Mouse (Mus musculus) cerebellum, adult 8-10 months (tissue): Measurements from ENCODE around the gene Gm26992.

Experiments
- DNase-seq: peaks from one replicate; pipeline ENCODE4 v3.0.0; 2022

Gene Gm26992

DNA sequence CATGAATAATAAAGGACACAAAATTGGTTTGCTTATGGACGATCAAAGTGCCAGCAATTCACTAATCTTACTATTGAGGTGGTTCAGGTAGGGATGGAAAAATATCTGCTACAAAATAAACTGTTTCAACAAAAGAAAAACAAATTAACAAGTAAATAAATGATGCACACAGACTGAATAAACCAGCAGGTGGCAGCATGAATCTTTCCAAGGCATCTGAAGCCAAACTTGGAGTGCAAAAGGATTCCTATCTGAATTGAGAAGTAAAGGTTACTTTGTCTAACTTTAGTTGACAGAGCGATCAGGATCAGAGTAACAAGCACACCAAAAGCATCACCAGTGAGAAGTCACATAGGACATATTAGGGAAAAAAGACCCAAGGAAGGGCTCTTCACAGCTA lies 62.2 kb downstream of the Gm26992 start:
- peak; percentile 57 for DNase-seq

DNA sequence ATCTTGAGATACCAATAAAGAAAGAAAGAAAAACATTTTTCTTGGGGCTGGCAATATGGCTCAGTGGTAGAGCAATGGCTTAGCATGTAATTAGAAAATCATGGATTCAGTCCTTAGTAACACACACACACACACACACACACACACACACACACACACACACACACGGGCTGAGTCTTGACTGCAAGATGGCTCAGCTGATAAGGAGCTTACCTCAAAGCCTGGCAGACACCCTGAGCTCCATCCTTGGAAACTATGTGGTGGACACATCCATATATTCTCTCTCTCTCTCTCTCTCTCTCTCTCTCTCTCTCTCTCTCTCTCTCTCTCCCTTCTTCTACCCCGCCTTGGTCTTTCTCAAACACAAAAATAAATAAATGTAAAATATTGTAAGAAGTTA lies 69.0 kb downstream of the Gm26992 start:
- DNase-seq = no peak

DNA sequence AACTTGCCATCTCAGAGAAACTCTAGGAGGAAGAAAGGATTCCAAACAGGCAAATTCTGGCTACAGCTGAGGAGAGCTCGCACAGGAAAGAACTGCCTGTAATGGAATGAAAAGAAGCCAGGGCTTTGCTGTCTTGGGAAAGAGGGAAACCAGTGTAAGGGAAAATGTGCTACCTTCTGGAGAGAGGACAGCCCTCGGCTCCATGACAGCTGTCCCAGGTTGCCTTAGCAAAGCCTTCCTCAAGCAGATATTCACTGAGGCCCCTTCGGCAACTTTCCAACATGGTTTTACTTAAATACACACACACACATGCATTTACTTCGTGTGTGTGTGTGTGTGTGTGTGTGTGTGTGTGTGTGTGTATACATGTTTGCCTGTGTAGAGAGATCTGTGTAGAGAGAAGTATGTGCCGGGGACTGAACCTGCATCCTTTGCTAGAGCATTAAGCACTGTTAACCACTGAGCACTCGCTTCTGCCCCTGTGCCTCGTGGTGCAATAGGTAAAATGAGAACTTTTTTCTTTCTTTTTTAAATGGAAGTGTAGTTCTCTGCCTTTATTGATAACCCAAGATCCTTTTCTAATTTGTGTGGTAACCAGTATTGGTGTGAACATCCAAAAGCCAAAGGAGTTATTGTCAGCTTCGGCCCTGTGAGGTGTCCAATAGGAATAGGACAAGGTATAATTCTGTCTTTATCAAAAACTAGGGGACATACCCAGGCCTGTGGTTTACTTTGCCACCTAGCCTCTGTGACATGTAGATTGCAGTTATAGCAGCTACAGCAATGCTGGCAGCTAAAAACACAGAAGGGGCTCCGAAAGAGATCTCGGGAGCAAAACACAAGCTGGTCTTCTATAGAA lies 70.8 kb downstream of the Gm26992 start:
- peak; percentile 45 for DNase-seq

DNA sequence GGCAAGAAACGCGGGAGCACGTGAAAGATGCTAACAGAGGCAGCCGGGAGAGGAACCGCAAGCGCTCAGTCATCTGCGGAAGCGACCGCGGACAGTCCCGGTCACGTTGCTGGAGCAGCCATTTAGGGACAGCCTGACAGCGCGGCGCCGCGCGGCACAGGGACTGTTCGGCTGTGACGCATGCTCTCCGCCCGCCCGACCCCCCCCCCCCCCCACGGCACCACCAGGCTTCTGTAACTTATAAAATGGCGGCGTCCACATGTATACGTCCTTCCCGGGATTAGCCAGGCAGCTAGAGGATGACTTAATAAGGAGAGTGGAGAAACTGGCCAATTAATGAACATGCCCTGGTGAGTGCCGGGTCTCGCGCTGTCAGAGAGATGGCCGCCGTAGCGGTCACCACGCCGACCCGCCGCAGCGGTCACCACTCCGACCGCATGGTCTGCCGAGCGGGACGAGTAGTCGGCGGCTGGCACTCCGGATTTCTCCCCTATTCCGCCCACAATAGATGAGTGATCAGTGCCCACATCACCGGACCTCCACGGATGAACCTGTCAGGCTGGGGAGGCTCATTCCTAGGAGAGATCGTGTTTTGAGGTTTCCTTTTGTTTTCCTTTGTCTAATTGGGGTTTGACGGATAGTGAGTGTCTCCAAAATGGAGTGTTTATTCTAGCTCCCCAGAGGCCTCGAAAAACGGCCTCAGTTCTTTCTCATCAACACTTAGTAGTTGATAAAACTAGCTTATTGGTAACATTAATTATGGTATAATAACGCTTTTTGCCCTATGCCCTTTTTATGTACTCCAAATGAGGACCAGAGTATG lies 71.8 kb downstream of the Gm26992 start:
- DNase-seq = peak; percentile 71

DNA sequence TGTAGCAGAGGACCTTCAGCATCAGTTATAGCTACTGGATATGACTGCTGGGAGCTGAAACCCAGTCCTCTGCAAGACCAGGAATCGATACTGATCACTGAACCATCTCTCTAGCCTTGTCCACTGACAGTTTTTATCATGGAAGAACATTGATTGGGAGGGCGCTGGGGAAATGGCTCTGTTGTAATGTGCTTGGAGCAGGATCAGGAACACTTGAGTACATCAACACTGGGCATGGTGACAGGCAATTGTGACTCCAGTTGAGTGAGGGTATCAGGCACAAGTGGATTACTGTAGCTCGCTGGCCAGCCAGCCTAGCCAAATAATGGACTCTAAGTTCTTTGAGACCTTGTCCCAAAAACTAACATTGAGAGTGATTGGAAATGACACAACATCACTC lies 77.6 kb downstream of the Gm26992 start:
- no peak for DNase-seq

DNA sequence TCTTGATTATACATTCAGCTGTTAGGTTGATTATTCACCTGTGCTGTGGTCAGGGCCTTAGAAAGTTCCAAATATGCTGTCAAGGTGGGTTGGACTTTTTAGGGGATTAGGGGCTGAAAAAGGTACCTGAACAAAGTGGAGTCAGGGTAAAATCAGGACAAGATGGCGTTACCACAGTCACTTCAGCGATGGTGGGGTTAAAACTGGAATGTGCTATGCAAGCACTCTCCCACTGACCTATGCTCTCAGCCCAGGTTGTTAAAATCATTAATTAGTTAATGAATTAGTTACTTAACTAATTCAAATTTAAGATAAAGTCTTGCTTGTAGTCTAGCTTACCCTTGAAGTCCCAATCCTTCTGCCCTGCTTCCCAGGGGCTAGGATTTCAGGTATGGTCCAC lies 78.3 kb downstream of the Gm26992 start:
- no peak for DNase-seq

DNA sequence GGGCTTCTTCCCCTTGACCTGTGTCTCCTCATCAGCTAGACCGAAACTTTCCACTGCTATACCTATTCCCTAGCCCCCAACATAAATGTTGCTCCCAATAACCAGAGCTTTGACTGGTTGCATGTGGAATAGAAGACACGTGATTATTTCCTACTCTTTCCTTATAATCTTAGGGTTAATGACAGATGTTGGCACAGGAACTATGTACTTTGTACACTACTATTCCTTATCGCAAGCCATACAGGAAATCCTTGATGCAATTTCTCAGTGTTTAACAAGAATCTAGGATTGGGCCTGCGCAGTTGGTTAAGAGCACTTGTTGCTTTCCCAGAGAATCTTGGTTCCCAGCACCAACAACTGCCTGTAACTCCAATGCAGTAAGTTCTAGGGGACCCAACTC lies 86.4 kb downstream of the Gm26992 start:
- no peak for DNase-seq

DNA sequence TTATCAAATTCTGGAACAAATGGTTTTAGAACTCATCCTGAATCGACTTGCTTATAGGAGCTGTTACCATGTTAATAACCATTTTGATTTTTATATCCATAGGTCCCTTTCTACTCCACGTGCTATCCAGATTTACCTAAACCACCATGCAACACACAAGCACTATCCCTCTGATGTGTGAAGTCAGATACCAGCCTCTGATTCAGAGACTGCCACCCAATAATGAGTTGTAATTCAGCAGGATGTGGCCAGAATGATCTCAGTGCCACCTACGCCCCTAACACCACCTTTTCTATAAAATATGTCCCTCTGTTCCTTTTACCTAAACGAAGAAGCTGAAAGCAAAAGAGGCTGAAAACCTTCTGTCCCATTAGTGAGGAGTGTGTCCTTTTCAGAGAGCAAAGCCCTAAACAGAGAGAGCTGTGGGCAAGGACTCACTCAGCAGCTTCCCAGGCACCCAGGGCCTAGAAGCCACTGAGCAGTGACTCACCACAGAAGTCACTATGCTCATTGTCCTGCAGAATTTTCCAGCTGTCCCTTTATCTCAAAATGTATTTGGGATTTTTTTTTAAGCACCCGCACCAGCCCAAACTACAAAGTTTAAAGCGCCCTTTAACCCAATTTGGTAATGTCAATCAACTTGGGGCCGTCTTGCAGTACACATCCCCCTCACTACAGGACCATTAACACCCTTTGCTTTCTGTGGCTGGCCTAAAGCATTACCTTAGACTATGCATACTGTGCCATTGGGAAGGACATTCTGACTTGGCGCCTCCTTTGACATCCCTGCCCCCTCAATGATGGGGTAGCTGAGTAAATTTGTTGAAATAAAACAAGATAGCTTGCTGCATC lies 87.6 kb downstream of the Gm26992 start:
- DNase-seq = no peak

DNA sequence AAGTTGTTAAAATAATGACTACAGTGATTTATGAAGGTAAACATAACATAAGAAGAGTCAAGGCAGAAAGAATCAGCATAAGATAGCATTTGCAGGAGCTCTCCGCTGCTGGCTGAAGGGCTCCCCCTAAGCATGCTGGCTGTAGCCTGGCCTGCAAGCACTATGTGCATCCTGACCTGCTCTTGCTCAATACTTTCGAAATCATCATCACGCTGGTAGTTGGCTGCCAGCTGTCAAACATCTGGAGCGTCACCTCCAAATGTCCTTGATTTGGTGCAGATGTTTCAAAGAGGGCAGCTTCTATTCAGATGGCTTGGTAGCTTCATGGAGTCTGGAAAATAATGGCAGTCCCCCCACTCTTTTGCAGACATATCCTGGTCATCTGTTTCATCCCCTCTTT lies 93.0 kb downstream of the Gm26992 start:
- DNase-seq = no peak

DNA sequence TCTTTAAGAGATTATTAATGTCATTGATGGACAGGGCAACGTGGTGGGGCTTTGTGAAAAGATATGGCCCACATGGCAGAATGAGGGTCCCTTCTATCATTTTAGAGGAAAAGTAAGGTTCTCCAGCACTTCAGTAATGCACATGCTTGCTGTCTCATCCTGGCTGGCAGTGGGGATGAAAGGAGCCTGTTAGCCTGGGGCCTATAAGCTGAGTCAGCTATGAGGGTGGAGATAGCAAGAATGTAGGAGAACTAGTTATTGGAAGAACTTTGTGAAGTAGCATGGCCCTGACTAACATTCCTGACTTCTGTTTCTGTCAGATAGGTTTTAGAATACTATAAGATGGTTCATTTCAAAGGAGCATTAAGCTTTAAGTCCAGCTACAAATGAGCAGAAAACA lies 93.5 kb downstream of the Gm26992 start:
- no peak for DNase-seq

DNA sequence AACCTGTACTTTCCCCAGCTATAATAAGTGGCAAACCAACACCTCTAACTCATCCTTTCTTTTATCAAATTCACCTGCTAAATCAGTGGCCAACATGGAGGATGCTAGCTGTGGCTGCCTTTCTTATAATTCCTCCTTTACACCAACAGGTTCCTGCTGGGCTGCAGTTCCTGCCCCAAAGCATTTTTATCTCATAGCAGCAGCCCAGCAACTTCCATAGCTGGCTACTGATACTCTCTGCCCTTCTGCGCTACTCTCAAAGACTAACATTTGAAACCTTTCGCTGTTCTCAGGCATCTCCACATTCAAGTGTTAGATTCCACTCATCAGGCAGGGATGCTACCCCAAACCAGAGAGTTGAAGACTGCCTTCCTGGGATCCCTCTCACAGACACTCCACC lies 97.0 kb downstream of the Gm26992 start:
- DNase-seq = no peak

DNA sequence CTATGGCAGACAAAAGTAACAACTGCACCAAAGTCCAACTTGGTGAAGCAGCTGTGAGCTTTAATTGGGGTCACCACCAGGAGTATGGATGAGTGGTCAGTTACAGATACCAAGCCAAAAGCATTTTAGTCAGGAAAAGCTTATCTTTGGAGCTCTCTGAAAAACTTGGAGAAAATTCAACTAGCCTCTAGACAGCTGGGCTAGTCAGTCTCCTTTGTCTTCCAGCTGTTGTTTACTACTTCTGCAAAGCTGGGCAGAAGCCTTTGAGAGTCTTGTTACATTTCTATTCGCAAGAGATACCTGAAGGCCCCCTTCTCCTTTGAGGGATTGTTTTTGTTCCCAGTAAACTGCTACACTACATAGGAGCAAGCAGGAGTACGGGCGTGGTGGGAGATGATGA lies 97.7 kb downstream of the Gm26992 start:
- DNase-seq = no peak

DNA sequence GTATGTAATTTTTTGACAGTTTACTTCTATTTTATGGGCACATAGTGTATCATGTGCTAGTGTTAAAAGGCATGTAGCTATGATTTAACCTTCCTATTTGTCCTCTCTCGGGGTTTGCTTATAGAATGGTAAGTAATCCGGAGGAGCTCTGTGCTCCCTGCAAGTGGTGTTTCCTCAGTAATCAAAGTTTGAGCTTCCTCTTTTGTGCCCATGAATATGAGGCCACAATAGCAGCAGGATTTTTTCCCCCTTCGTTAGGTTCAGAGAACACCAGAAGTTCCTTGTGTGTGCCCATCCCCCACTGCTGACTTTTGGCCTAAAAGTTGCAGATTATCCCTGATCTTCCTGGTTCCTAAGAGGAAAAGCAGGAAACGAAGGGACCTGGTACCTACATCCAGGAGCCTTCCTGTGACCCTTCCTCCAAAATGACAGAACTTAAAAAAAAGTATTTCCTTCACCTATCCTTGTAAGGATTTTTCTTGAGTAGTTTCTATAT lies 99.5 kb downstream of the Gm26992 start:
- no peak for DNase-seq

DNA sequence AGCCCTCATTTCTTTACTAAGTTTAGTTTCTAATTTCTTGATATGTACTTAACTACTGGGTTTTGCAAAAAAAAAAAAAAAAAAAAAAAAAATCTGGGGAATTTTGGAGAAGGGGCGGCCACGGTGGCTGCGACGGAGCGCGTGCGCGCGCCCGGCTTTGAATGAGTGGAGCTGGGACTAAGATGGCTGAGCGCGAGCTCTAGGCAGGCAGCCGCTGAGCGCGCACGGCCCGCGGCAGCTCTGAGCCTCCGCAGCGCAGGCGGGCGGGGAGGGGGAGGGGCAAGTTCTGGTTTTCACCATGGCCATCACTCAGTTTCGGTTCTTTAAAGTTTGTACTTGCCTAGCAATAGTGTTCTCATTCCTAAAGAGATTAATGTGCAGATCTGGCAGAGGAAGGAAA lies 107.4 kb downstream of the Gm26992 start:
- peak; percentile 51 for DNase-seq
